Mouse (Mus musculus) macrophage (primary cell): ENCODE results near the gene Sema5a. TPM values are rescaled to one million over a fixed set of nuclear protein-coding genes. Genes with fewer than 3 reads are reported as not detected.

Experiments
- H3K27ac ChIP-seq: fragments of 350-480 bp; formaldehyde crosslinking; 2 replicates; pipeline ENCODE4 v1.9.0; 2021
- H3K36me3 ChIP-seq: fragments of 350-480 bp; formaldehyde crosslinking; 2 replicates; pipeline ENCODE4 v1.9.0; 2021; ENCODE audit errors: inconsistent target
- H3K4me3 ChIP-seq: fragments of 350-480 bp; formaldehyde crosslinking; 2 replicates; pipeline ENCODE4 v1.9.0; 2021; ENCODE audit errors: inconsistent target
- H3K79me2 ChIP-seq: fragments of 350-480 bp; formaldehyde crosslinking; 2 replicates; pipeline ENCODE4 v1.9.0; 2021; ENCODE audit errors: inconsistent target
- WGBS: methylation state at CpG from one replicate; pipeline ENCODE4 v1.1.7; 2026; ENCODE audit warnings: inconsistent platforms; ENCODE audit not compliant: missing documents; 5-methylcytosine and 5-hydroxymethylcytosine counted together
- polyA plus RNA-seq: library from polyadenylated mRNA; stranded (reverse); fragments of 250-400 nt; gene quantifications from 3 replicates; pipeline ENCODE4 v1.2.4, GENCODE M21; 2018; ENCODE audit warnings: inconsistent platforms

Sema5a gene
- polyA plus RNA-seq, 1 experiment from 2014 or later, result not detected

GRCm38 (mm10) chr15:32396241-32396890, 151.8 kb downstream of the Sema5a start:
- 86% methylated on average over 3 of the region's 3 CpGs for WGBS
- no peak overlapping the region for H3K27ac ChIP-seq
- no peaks in the 10 kb centered on the region for H3K79me2 ChIP-seq
- H3K4me3 ChIP-seq, result no peak overlapping the region
- no peaks in the 10 kb centered on the region for H3K36me3 ChIP-seq

- no peaks in the 10 kb centered on the region for H3K36me3 ChIP-seq
- H3K79me2 ChIP-seq, result no peaks in the 10 kb centered on the region
- 72% methylated on average over 3 of the region's 3 CpGs for WGBS
- H3K27ac ChIP-seq, result no peak overlapping the region
- H3K4me3 ChIP-seq, result no peak overlapping the region
These were observed 152.5 kb downstream of the Sema5a start for GRCm38 (mm10) chr15:32397064-32397463.

GRCm38 (mm10) chr15:32398721-32399120, 154.1 kb downstream of the Sema5a start:
- WGBS, result 54% methylated on average over 1 of the region's 1 CpGs
- H3K79me2 ChIP-seq, result no peaks in the 10 kb centered on the region

GRCm38 (mm10) chr15:32401909-32402527, 157.4 kb downstream of the Sema5a start:
- no peaks in the 10 kb centered on the region for H3K79me2 ChIP-seq

More at GRCm38 (mm10) chr15:32398721-32399120, 154.1 kb downstream of the Sema5a start:
- Histone ChIP-seq H3K36me3 (no peaks in the 10 kb centered on the region), H3K27ac (no peak overlapping the region), H3K4me3 (no peak overlapping the region)

GRCm38 (mm10) chr15:32403321-32403720, 158.7 kb downstream of the Sema5a start:
- WGBS, result 85% methylated on average over 8 of the region's 8 CpGs
- no peak overlapping the region for H3K27ac ChIP-seq
- H3K79me2 ChIP-seq, result no peaks in the 10 kb centered on the region
- H3K36me3 ChIP-seq, result no peaks in the 10 kb centered on the region
- H3K4me3 ChIP-seq, result no peak overlapping the region

More at GRCm38 (mm10) chr15:32401909-32402527, 157.4 kb downstream of the Sema5a start:
- Histone ChIP-seq H3K27ac (no peak overlapping the region), H3K4me3 (no peak overlapping the region), H3K36me3 (no peaks in the 10 kb centered on the region)
- WGBS, result 90% methylated on average over 5 of the region's 5 CpGs

GRCm38 (mm10) chr15:32406436-32406835, 161.8 kb downstream of the Sema5a start:
- Histone ChIP-seq H3K27ac (no peak overlapping the region), H3K79me2 (no peaks in the 10 kb centered on the region), H3K36me3 (no peaks in the 10 kb centered on the region), H3K4me3 (no peak overlapping the region)
- WGBS, result 90% methylated on average over 2 of the region's 2 CpGs

- WGBS, result 93% methylated on average over 3 of the region's 3 CpGs
- Histone ChIP-seq H3K79me2 (no peaks in the 10 kb centered on the region), H3K4me3 (no peak overlapping the region), H3K36me3 (no peaks in the 10 kb centered on the region), H3K27ac (no peak overlapping the region)
These were observed 163.2 kb downstream of the Sema5a start for GRCm38 (mm10) chr15:32407766-32408165.

GRCm38 (mm10) chr15:32416291-32416690, 171.7 kb downstream of the Sema5a start:
- H3K27ac ChIP-seq, result no peak overlapping the region
- no peaks in the 10 kb centered on the region for H3K79me2 ChIP-seq
- 91% methylated on average over 2 of the region's 2 CpGs for whole genome bisulfite sequencing
- H3K36me3 ChIP-seq, result no peaks in the 10 kb centered on the region
- no peak overlapping the region for H3K4me3 ChIP-seq

GRCm38 (mm10) chr15:32422631-32423030, 178.0 kb downstream of the Sema5a start:
- no peaks in the 10 kb centered on the region for H3K36me3 ChIP-seq
- 95% methylated on average over 6 of the region's 6 CpGs for WGBS
- H3K79me2 ChIP-seq, result no peaks in the 10 kb centered on the region
- no peak overlapping the region for H3K27ac ChIP-seq
- no peak overlapping the region for H3K4me3 ChIP-seq

GRCm38 (mm10) chr15:32423061-32423460, 178.5 kb downstream of the Sema5a start:
- H3K27ac ChIP-seq, result no peak overlapping the region
- no peak overlapping the region for H3K4me3 ChIP-seq
- no peaks in the 10 kb centered on the region for H3K36me3 ChIP-seq
- no peaks in the 10 kb centered on the region for H3K79me2 ChIP-seq
- 84% methylated on average over 6 of the region's 6 CpGs for WGBS

GRCm38 (mm10) chr15:32427188-32427924, 182.7 kb downstream of the Sema5a start:
- H3K4me3 ChIP-seq, result no peak overlapping the region
- H3K79me2 ChIP-seq, result no peaks in the 10 kb centered on the region
- no peaks in the 10 kb centered on the region for H3K36me3 ChIP-seq
- no peak overlapping the region for H3K27ac ChIP-seq
- WGBS, result 90% methylated on average over 7 of the region's 7 CpGs

GRCm38 (mm10) chr15:32432927-32433832, 188.6 kb downstream of the Sema5a start:
- Histone ChIP-seq H3K27ac (no peak overlapping the region), H3K4me3 (no peak overlapping the region), H3K36me3 (no peaks in the 10 kb centered on the region), H3K79me2 (no peaks in the 10 kb centered on the region)
- WGBS, result 77% methylated on average over 13 of the region's 13 CpGs

- H3K27ac ChIP-seq, result no peak overlapping the region
- no peaks in the 10 kb centered on the region for H3K36me3 ChIP-seq
- H3K4me3 ChIP-seq, result no peak overlapping the region
- H3K79me2 ChIP-seq, result no peaks in the 10 kb centered on the region
These were observed 189.2 kb downstream of the Sema5a start for GRCm38 (mm10) chr15:32433833-32434155.

GRCm38 (mm10) chr15:32434274-32434673, 189.7 kb downstream of the Sema5a start:
- Histone ChIP-seq H3K79me2 (no peaks in the 10 kb centered on the region), H3K36me3 (no peaks in the 10 kb centered on the region), H3K4me3 (no peak overlapping the region), H3K27ac (no peak overlapping the region)
